Mouse (Mus musculus) right cerebral cortex, postnatal 14 days (tissue): Measurements from ENCODE around the gene Mfsd10.
"Not testable (repeated sequence)": the region's sequence is repeated elsewhere in the genome, so short reads cannot be mapped to it uniquely, and the experiment has no call there.

ENCODE experiments used
- DNase-seq: peaks from one replicate; pipeline ENCODE4 v3.0.0; 2022

The Mfsd10 gene

GRCm38 (mm10) chr5:34593202-34593727 is 43.7 kb downstream of the Mfsd10 start:
- no peak for DNase-seq

- no peak for DNase-seq
Observed at GRCm38 (mm10) chr5:34592666-34593065, 44.3 kb downstream of the Mfsd10 start.

GRCm38 (mm10) chr5:34592224-34592623 is 44.8 kb downstream of the Mfsd10 start:
- not testable (repeated sequence) for DNase-seq

- no peak for DNase-seq
Observed at GRCm38 (mm10) chr5:34591388-34592004, 45.5 kb downstream of the Mfsd10 start.

GRCm38 (mm10) chr5:34590702-34591101 is 46.3 kb downstream of the Mfsd10 start:
- DNase-seq: no peak

- no peak for DNase-seq
Observed at GRCm38 (mm10) chr5:34590059-34590458, 47.0 kb downstream of the Mfsd10 start.

GRCm38 (mm10) chr5:34587881-34588280 is 49.1 kb downstream of the Mfsd10 start:
- DNase-seq: no peak

GRCm38 (mm10) chr5:34585216-34585615 is 51.8 kb downstream of the Mfsd10 start:
- no peak for DNase-seq
